Mouse (Mus musculus): ENCODE data around the gene Tspan18. TPM values are rescaled to one million over a fixed set of nuclear protein-coding genes. Genes with fewer than 3 reads are reported as not detected.

The Tspan18 gene
- total RNA-seq, 2 experiments from 2014 or later: 84.9 to 114 TPM

DNA sequence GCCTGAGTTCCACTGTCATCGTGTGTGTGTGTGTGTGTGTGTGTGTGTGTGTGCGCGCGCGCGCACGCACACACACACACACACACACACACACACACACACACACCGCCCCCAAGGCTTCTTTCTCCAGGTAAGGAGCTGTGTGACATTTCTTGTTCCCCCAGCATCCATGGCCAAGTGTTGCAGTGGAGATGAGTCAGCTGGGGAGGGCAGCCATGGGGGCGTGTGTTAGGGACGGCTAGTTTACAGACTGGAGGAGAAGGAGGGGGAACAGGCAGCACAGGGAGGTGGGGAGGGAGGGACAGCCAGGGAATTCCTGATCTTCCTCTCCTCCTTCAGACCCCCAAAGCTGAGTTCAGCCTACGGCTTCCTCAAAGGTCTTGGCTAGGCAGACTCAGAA is 151.4 kb downstream of the Tspan18 start:
- no peak for DNase-seq

DNA sequence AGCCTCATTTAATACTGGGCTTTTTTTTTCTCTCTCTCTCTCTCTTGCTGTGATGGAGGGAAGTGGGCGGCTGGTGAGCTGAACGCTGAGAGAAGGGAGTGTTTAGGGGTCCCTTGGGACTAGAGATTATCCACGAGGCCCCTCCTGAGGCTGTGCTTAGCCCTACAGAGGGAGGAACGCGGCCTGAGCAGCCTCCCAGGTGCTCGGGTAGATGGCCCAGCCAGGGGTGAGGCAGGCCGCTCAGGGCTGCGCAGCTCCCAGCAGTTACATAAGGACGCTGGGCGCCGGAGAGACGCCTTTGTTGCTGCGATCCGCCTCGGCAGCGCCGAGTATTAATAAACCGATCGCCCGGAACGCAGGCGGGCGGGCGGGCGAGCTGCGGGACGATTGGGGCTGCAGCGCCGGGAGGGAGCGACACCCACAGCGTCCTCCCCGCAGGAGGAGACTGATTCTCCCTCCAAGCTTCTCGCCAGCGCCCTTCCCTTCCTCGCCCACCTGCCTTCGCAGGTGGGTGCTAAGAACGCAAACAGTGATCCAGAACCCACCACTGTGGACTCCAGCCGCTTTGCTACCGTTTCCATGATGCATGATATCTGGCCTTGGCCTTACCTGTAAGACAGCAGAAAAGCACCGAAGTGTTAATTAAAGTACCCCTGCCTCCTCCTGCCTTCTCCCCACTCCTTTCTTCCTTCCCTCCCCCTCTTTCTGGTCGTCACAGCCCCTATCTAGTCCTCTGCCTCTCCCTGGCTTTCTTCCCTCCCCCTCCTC is 154.0 kb downstream of the Tspan18 start:
- DNase-seq: peak; percentile 51

DNA sequence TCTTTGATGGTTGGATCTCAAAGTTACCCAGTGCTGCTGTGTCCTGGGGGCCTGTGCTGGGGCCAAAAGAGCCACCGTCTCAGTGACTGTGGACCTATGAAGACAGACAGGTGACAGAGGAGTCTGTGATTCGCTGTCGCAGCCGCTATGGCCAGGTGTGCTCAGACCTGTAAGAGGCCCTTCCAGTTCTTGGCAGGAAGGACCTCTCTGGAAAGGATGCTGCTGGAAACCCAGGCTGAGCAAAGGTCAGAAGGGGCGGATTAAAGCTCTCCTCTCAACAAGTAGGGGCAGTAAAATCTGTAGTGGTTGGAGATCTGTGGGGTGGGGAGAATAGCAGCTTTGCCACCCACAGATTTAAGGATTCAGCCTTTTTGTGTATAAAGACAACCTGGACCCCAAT is 154.7 kb downstream of the Tspan18 start:
- DNase-seq: no peak

DNA sequence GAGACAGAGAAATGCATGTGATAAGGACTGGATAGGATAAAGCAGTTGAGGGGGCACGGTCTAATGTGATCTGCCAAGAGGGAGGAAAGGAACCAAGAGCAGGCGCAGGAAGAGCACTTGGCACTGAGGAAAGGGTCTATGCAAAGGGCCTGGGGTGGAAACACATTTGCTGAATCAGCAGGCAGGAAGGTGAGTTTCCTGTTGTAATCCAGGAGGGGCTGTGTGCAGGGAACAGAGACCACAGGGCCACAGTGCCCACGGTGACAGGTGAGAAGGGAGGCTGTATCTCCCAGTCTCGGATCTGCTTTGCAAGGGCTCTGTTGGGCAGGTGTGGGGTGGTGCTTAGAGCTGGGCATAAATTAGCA is 156.0 kb downstream of the Tspan18 start:
- DNase-seq: no peak

DNA sequence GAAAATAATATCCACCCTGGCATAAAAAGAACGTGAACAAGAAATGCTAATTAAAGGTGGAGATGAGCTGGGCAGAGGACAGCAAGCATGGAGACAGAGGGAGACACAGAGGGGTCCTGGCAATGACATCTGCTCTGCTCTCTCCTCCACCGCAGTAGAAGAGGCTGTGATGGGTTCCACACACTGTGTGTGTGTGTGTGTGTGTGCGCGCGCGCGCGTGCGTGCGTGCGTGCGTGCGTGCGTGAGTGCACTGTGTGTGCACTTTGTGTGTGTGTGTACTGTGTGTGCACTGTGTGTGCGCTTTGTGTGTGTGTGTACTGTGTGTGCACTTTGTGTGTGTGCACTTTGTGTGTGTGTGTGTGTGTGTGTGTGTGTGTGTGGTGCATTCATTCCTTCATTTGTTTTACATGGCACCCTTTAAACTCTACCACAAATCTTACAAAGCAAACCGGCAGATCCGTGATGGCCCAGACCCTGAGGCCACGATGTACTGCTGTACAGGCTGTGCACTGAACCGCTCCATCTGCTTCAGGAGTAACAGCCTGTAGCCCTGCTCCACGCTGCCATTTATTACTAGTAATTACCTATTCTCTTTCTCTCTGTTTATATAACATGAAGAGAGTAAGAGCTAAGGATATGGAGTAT is 156.5 kb downstream of the Tspan18 start:
- no peak for DNase-seq

DNA sequence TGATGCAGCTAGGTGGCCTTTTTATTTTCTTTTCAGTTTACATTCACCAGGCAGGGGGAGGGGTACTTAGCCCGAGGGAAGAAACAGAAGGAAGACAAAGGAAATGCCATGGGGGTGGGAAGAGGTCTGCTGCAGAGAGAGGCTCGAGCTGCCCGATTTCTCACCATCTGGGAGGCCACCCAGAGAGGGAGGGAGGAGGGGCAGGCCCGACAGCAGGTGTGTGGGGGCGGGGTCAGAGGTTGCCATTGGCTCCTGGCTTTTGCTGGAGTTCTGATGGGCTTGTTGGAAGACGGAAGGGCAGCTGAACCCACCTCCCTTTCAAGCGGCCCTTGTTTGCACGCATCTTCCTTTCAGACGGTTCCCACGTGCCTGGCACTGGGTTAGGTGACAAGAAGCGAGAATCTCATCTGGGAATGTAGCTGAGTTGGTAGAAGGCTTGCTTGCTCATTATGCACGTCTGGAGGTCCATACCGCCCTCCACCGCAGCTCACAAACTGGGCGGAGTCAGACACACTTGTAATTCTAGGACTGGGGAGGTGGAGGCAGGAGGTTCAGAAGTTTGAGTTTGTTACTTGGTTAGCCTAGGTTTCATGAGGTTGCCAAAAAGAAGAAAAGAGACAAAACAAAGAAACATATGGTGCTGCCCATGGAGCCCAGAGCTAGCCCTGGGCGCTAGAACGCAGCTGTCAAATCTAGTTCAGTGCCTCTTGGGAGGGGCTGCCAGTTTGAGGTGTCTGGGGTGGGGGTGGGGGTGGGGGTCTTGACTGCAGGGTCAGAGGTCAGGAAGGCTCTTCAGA is 157.2 kb downstream of the Tspan18 start:
- no peak for DNase-seq

DNA sequence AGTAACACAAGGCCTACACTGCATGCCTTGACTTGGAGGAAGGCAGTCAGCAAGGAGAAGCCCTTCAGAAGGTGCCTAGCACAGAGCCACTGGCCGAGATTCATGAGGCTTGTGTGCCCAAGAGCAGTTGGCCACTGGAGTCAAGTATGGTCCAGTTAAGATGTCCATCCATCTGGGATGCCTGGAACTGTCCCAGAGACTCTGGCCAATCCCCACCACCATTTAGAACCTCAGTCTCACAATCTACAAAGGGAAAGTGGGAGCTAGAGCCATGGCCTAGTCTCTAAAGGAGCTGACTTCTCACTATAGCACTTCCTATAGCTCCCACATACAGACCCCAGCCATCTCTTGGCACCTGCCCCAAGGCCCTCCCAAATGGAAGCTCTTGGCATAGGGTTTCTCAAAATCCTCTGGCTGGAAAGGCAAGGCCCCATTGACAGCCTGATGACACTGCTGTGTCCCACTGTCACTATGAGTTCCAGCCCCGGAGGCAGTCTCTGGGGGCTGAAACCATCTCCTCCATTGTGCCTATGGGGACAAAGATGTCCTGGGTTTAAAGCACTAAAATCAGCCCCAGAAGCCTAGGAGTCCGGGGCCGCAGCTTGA is 158.0 kb downstream of the Tspan18 start:
- DNase-seq: no peak

DNA sequence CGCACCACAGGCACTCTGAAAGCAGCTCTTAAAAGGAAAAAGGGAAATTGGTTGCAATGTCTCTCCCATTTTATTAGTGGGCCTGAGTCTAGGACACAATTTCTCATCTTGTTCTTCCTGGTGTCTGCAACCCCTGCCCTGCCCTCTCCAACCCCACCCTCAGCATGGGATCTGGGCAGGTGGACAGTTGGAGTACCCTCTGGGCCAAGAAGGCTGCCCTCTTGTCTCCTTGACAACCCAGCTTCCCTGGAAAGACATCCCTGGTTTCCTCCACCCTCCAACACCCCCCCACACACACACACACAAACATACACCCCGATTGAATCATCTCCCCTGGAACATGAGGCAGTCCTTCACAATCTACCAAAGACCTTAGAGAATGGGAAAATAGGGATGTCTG is 158.6 kb downstream of the Tspan18 start:
- no peak for DNase-seq

DNA sequence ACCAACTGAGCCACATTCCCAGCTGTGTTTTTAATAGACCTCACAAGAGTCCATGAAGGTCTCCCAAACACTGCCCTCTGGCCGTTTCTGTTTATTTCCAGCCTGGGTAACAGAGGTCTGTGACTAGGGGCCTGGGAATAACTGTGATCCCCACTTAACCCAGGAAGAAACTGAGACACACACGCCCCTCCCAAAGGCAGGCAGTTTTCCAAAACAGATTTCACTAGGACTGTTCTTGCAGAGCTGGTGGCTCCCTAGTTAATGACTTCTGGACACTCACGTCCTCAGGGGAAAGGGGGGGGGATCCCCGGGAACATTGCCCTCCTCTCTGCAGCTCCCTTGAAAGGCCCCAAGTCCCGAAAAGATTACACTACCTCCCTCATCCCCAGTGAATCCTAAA is 159.0 kb downstream of the Tspan18 start:
- no peak for DNase-seq

DNA sequence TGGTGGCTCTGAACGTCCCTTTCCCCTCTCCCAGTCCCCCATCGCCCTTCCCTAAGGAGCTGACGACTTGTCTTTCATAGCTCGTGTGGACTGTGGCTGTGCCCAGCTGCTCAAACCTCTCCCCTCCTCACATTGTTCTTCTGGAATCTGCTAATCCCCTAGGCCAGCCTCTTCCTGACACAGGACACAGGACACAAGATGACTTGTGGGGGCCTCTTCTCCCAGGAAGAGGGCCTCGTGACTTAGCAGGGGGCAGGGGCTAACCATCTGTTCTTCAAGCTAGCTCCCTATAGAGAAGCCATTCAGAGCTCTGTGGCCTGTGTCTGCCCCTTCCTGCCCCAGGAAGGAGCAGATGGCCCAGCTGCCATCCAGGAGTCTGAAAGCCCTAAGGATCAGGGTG is 160.1 kb downstream of the Tspan18 start:
- DNase-seq: no peak

DNA sequence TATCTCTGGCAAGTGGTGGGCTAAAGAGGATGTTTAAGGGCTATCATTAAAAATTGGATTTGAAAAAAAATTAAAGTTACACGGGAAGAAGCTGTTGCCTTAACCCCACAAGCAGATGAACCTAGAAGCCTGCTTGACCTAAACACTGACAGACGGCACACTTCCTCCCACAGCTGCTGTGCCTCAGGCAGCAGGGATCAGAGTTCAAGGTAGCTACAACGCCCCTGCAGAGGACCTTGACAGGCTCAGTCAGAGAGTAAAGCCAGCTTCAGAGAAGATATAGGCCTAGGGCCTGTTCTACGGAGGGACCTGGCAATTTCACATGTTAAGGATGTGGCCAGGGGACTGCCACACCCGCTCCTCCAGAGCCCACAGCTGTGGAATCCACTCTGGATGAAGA is 161.8 kb downstream of the Tspan18 start:
- DNase-seq: no peak

DNA sequence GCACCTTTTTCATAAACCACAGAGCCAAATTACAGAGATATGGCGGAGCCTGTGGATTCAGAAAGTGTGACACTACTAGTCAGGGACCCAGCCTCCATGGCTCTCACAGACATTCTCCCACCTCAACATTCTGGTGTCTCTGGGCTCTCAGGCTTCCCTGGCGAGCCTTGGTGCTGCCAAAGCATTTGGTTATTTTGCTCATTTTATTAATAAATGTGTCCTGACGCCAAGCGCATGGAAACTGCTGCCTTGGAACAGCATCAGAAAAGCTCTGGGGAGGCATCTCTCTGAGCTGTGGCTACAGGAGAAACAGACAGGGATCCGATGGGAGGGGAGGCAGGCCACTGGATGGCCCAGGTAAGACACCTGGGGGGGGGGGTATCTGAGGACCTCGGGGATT is 162.4 kb downstream of the Tspan18 start:
- DNase-seq: no peak

DNA sequence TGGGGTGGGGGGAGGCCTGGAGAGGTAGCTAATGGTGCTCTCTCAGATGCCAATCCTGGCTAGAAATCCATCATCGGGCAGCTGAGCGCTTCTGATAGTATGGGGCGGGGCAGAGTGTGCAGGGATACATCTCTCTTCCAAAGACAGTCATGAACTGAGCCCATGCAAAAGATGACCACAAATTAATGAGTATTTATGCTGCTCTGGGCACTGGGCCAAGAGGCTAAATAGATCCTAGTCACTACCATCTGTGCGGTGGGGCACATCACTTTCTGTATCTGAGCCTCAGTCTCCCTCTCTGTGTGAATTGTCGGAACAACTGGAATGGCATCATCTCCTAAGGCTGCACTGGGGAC is 163.5 kb downstream of the Tspan18 start:
- DNase-seq: no peak

DNA sequence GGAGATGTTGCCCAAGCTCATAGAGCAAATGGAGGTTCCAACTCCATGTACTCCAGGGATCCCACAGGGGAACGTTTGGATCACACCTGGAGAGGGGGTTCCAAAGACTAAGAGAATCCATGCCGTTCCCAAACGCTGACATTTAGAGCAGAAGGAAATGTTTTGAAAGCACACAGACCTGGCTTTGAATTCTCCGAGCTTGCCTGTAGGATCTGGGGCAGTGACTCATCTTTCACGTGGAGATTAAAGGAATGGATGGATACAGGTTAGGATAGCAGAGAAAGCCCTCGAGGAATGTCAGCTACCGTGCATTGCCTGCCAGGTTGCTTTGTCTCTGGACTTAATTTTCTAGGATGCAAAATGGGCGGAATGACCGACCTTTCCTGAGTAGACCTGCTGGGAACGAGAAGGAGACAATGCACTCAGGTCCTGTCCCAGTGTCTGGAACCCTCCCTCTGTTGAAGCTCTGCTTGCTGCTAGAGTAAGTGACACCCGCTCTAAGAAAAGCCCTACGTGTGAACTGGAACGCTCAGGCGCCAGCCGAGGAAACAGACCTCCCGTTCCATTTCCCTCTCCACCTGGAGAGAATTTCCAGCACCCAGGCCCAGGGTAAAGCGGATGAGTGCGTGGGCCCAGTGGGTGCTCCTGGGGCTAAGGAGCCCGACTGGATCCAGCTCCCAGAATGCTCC is 164.0 kb downstream of the Tspan18 start:
- no peak for DNase-seq

DNA sequence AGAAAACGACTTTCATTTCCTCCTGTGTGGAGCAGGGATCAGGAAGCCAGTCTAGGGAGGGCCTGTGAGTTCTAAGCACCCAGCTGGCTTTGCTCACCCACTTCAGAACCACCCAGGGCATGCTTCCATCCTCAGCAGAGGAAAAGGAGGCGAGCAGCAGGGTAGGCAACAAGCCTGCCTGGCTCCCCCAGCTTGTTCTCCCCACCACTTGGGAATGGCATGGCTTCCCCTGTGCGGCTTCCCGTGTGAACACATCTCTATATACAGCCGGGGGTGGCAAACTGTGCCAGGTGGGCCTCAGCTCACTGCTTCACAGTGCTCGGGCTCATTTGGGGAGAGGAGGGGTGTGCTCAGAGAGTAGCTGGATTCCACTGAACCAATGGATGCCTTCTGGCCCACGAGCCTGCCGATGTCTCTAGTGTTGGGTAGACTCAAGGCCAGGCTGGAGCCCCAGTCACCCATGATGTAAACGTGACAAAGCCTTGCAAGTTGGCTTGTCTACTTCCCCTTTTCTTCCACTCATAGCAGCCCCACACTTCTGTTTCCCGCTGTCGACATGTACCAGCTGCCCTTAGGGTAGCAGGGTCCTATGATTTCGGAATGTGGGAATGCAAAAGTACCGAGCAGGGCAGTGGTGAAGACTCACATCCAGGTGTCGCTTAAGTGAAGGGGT is 167.4 kb downstream of the Tspan18 start:
- DNase-seq: no peak

DNA sequence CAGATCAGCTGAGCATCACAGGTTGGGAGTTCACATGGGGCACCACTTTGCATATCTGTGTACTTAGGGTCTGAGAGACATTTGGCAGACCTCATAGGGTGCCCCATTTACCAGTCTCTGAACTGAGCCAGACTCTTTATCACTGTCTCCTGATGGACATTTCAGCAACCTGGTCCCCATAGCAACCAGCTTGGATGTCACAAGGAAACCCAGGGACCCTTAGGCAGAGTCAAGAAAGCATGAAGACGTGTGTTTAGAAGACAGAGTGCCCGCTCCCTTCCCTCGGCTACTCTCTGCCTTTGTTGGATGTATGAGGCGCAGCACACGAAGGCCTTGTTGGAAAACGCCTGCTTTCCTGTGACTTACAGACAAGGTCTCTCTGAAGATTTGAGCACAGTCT is 168.0 kb downstream of the Tspan18 start:
- DNase-seq: no peak

DNA sequence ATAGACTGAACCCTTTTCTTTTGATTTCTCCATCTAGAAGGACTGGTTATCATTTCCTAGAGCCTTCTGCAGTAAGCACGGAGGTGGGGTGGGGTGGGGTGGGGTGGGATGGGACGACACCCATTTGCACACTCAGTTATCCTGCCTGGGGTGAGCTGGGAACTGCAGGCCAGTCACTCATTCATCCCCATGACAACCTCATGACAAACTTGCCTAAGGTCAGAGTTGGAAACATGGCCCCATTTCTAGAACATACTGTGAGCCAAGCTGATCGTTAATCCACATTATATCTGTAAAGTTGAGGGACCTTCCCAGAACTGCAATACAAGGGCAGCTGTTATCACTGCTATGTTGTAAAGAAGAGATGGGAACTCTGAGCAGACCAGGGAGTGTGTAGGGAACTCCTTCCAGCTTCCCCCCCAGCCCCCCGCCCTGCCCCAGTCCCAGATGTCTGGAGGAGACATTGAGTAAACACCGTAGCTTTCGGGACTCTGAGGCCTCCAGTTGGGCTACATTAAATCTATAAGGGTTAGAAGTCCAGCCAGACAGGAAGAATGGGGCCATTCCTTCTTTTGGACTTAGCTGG is 170.5 kb downstream of the Tspan18 start:
- DNase-seq: no peak

DNA sequence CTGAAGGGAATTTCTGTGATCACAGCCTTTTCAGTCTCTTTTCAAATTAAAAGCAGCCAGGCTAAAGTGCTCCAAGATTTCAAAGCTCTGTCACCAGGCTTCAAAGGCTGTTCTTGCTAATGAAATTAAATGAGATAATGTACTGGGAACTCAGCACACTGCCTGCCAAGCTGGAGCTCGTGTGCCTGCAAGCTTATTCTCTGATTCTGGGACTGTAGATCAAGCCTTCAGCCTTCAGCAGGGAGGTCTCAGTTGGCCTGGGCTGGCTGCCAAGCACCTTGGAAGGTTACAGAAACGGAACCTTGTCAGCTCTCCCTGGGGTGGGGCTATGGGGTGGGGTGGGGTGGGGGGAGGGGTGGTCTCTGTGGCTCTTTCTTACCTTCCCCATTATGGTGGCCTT is 171.0 kb downstream of the Tspan18 start:
- DNase-seq: peak; percentile 79

DNA sequence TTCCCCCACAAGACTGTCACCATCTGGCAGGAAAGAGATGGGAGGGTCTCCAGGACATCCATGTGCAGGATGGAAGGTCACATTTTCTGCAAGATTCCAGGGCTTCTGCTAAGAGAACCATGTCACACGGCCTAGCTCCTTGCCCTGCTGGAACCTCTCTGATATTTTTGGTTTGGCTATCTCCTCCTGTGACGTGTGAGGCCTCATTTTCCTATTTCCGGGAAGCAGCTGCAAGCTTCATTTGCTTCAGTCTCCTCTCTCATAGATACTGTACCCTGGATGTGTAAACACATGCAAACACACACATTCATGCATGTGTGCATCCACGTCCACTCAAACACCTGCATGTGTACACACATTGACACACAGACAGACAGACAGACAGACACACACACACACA is 171.5 kb downstream of the Tspan18 start:
- DNase-seq: no peak

DNA sequence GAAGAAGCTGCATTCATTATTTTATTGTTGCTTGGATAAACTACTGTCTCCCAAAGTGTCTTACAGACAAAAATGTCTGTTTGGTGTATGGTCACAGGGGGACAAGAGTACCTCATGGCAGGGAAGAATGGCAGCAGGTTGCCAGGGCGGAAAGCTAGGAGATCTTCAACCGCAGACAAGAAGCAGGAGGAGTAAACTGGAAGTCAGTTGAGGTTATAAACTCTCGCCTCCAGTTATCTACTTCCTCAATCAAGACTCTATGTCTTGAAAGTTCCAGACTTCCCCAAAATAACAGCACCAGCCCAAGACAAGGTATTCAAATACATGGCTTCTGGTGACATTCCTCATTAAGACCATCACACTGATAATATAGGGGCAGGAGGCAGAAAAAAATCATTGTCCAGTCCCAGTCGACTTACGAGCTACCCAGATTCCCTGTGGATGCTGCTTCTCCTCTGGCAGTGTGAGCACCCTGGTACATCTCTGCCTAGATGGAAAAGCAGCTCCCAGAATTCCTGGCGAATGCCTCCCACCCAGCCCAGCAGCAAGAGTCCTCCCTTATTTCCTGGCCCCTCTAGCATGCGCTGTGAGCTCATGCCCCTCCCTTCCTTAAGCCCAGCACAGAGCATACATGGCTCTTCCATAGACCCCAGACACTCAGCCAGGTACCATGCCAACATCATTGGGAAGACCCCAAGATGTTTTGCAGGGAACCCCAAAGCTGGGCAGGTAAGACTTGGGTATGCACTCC is 172.2 kb downstream of the Tspan18 start:
- DNase-seq: no peak

Measured in adrenal gland, postnatal 10 days (tissue).